Mouse (Mus musculus) stomach, embryonic 14.5 days (tissue): ENCODE data around the gene Cpvl. TPM values are rescaled to one million over a fixed set of nuclear protein-coding genes. Genes with fewer than 3 reads are reported as not detected.

Source experiments
- ATAC-seq: fragments of 200-750 bp; cut with Nextera tagmentation; 2 replicates; pipeline ENCODE4 v1.8.0; 2017; ENCODE audit warnings: low read depth, moderate TSS enrichment; ENCODE audit not compliant: insufficient number of reproducible peaks, insufficient read depth, low FRiP score
- H3K27ac ChIP-seq: fragments of 300-500 bp; sonication (generic); 2 replicates; pipeline ENCODE4 v1.5.1; 2014; ENCODE audit warnings: mild to moderate bottlenecking, low read length, moderate library complexity, mixed read lengths
- H3K27me3 ChIP-seq: fragments of 300-500 bp; sonication (generic); 2 replicates; pipeline ENCODE4 v1.6.1; 2014; ENCODE audit warnings: low read length, control low read depth, mixed read lengths; ENCODE audit not compliant: control insufficient read depth, insufficient read depth
- H3K36me3 ChIP-seq: fragments of 300-500 bp; sonication (generic); 2 replicates; pipeline ENCODE4 v1.6.1; 2014; ENCODE audit warnings: mild to moderate bottlenecking, control low read depth, low read length, moderate library complexity, mixed read lengths; ENCODE audit not compliant: control insufficient read depth, insufficient read depth
- H3K4me1 ChIP-seq: fragments of 300-500 bp; sonication (generic); 2 replicates; pipeline ENCODE4 v1.6.1; 2014; ENCODE audit warnings: low read length, control low read depth, mixed read lengths; ENCODE audit not compliant: control insufficient read depth, insufficient read depth
- H3K4me2 ChIP-seq: fragments of 300-500 bp; sonication (generic); replicated peaks from 2 replicates; pipeline ENCODE4 v1.6.1; 2014; ENCODE audit warnings: low read depth, low read length, control low read depth
- H3K4me3 ChIP-seq: fragments of 300-500 bp; sonication (generic); 2 replicates; pipeline ENCODE4 v1.5.1; 2014; ENCODE audit warnings: low read depth, low read length, control low read depth
- H3K9ac ChIP-seq: fragments of 300-500 bp; sonication (generic); replicated peaks from 2 replicates; pipeline ENCODE4 v1.6.1; 2014; ENCODE audit warnings: low read depth, mild to moderate bottlenecking, control low read depth, low read length, moderate library complexity, mixed read lengths
- H3K9me3 ChIP-seq: fragments of 300-500 bp; sonication (generic); 2 replicates; pipeline ENCODE4 v1.6.1; 2016; ENCODE audit warnings: low read depth, low read length, control low read depth; ENCODE audit not compliant: control insufficient read depth
- WGBS: fragments of 180-500 bp; shearing (Covaris S2); extraction: QIAGEN DNeasy Blood & Tissue Kit; methylation state at CpG from one replicate; pipeline ENCODE4 v1.1.7; 2014; 5-methylcytosine and 5-hydroxymethylcytosine counted together
- polyA plus RNA-seq: library from polyadenylated mRNA; unstranded; fragments of >200 nt; fragmentation: Nextera tagmentation; extraction: Ambion mirVana; gene quantifications from 2 replicates; pipeline ENCODE4 v1.2.1, GENCODE M21; 2014

The Cpvl gene
- polyA plus RNA-seq, 1 experiment from 2014 or later = not detected

GRCm38 (mm10) chr6:54008448-54009120 lies 30.1 kb upstream of the Cpvl start:
- no peaks in the 10 kb centered on the region for H3K4me1 ChIP-seq
- H3K9me3 ChIP-seq = no peaks in the 10 kb centered on the region
- no peak for ATAC-seq
- 79% methylated on average over 16 of the region's 16 CpGs for whole genome bisulfite sequencing
- no peak overlapping the region for H3K4me3 ChIP-seq
- H3K4me2 ChIP-seq = no peak overlapping the region
- no peak overlapping the region for H3K9ac ChIP-seq
- no peaks in the 10 kb centered on the region for H3K27me3 ChIP-seq
- H3K27ac ChIP-seq = no peak overlapping the region
- no peaks in the 10 kb centered on the region for H3K36me3 ChIP-seq

DNA sequence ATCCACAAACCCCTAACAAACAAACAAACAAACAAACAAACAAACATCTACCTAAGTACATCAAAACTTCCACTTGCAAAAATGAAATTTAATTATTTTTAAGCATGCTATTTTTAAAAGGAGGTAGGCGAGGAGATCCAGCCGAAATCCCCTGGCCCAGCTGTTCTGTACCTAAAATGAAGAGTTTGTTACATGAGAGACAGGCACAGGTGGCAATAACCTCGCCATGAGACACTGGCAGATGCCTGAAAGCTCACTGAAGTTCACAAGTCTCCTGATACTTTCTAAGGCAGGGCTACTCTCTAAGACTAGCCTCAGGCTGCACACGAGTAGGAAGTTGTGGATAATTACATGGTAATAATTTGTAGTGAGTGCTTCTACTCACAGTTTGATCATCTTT lies 26.8 kb upstream of the Cpvl start:
- Histone ChIP-seq H3K4me3 (no peak overlapping the region), H3K4me1 (no peaks in the 10 kb centered on the region), H3K9ac (no peak overlapping the region), H3K4me2 (no peak overlapping the region), H3K27me3 (no peaks in the 10 kb centered on the region), H3K27ac (no peak overlapping the region), H3K36me3 (no peaks in the 10 kb centered on the region), H3K9me3 (no peaks in the 10 kb centered on the region)
- no peak for ATAC-seq
- WGBS = 85% methylated on average over 4 of the region's 4 CpGs

- ATAC-seq = no peak
- H3K9ac ChIP-seq = no peak overlapping the region
- H3K36me3 ChIP-seq = no peaks in the 10 kb centered on the region
- H3K27ac ChIP-seq = no peak overlapping the region
- H3K4me1 ChIP-seq = no peaks in the 10 kb centered on the region
- H3K4me3 ChIP-seq = no peak overlapping the region
- no peak overlapping the region for H3K4me2 ChIP-seq
- WGBS = 89% methylated on average over 3 of the region's 3 CpGs
- no peaks in the 10 kb centered on the region for H3K27me3 ChIP-seq
- H3K9me3 ChIP-seq = no peaks in the 10 kb centered on the region
Measured at GRCm38 (mm10) chr6:53996226-53996955, 17.9 kb upstream of the Cpvl start.

GRCm38 (mm10) chr6:53995519-53995918 lies 17.0 kb upstream of the Cpvl start:
- Histone ChIP-seq H3K27ac (no peak overlapping the region), H3K9ac (no peak overlapping the region), H3K4me3 (no peak overlapping the region), H3K36me3 (no peaks in the 10 kb centered on the region), H3K4me1 (no peaks in the 10 kb centered on the region), H3K4me2 (no peak overlapping the region), H3K27me3 (no peaks in the 10 kb centered on the region), H3K9me3 (no peaks in the 10 kb centered on the region)
- no peak for ATAC-seq
- 41% methylated on average over 4 of the region's 4 CpGs for WGBS

- H3K4me1 ChIP-seq = no peaks in the 10 kb centered on the region
- 64% methylated on average over 3 of the region's 3 CpGs for WGBS
- no peak overlapping the region for H3K27ac ChIP-seq
- no peak for ATAC-seq
- no peaks in the 10 kb centered on the region for H3K27me3 ChIP-seq
- H3K36me3 ChIP-seq = no peaks in the 10 kb centered on the region
- no peak overlapping the region for H3K9ac ChIP-seq
- no peaks in the 10 kb centered on the region for H3K9me3 ChIP-seq
- no peak overlapping the region for H3K4me2 ChIP-seq
- H3K4me3 ChIP-seq = no peak overlapping the region
Measured at GRCm38 (mm10) chr6:53992386-53992785, 13.9 kb upstream of the Cpvl start.

- Histone ChIP-seq H3K4me2 (no peak overlapping the region), H3K36me3 (no peaks in the 10 kb centered on the region), H3K9me3 (no peaks in the 10 kb centered on the region), H3K27me3 (no peaks in the 10 kb centered on the region), H3K27ac (no peak overlapping the region), H3K4me1 (no peaks in the 10 kb centered on the region), H3K4me3 (no peak overlapping the region), H3K9ac (no peak overlapping the region)
- WGBS = 84% methylated on average over 3 of the region's 3 CpGs
- no peak for ATAC-seq
Measured at GRCm38 (mm10) chr6:53987235-53987634, 8.8 kb upstream of the Cpvl start.

GRCm38 (mm10) chr6:53986273-53986985 lies 8.0 kb upstream of the Cpvl start:
- no peaks in the 10 kb centered on the region for H3K9me3 ChIP-seq
- H3K27ac ChIP-seq = no peak overlapping the region
- H3K27me3 ChIP-seq = no peaks in the 10 kb centered on the region
- no peak for ATAC-seq
- 0 out of 2 replicates have a peak, but pooled peaks cover 3% of the 10 kb centered on the region for H3K4me1 ChIP-seq
- H3K4me3 ChIP-seq = no peak overlapping the region
- no peak overlapping the region for H3K9ac ChIP-seq
- H3K4me2 ChIP-seq = no peak overlapping the region
- no peaks in the 10 kb centered on the region for H3K36me3 ChIP-seq
- WGBS = 71% methylated on average over 14 of the region's 14 CpGs

- H3K4me3 ChIP-seq = no peak overlapping the region
- 0 out of 2 replicates have a peak, but pooled peaks cover 3% of the 10 kb centered on the region for H3K4me1 ChIP-seq
- no peaks in the 10 kb centered on the region for H3K9me3 ChIP-seq
- H3K4me2 ChIP-seq = no peak overlapping the region
- H3K27ac ChIP-seq = no peak overlapping the region
- no peak for ATAC-seq
- 54% methylated on average over 6 of the region's 6 CpGs for WGBS
- H3K27me3 ChIP-seq = no peaks in the 10 kb centered on the region
- H3K9ac ChIP-seq = no peak overlapping the region
- no peaks in the 10 kb centered on the region for H3K36me3 ChIP-seq
Measured at GRCm38 (mm10) chr6:53983820-53984219, 5.3 kb upstream of the Cpvl start.
